Mouse (Mus musculus): ENCODE measurements around the gene Slf2. TPM values are rescaled to one million over a fixed set of nuclear protein-coding genes. Genes with fewer than 3 reads are reported as not detected.

Gene Slf2
- polyA plus RNA-seq, 1 experiment: 20.6 TPM

DNA sequence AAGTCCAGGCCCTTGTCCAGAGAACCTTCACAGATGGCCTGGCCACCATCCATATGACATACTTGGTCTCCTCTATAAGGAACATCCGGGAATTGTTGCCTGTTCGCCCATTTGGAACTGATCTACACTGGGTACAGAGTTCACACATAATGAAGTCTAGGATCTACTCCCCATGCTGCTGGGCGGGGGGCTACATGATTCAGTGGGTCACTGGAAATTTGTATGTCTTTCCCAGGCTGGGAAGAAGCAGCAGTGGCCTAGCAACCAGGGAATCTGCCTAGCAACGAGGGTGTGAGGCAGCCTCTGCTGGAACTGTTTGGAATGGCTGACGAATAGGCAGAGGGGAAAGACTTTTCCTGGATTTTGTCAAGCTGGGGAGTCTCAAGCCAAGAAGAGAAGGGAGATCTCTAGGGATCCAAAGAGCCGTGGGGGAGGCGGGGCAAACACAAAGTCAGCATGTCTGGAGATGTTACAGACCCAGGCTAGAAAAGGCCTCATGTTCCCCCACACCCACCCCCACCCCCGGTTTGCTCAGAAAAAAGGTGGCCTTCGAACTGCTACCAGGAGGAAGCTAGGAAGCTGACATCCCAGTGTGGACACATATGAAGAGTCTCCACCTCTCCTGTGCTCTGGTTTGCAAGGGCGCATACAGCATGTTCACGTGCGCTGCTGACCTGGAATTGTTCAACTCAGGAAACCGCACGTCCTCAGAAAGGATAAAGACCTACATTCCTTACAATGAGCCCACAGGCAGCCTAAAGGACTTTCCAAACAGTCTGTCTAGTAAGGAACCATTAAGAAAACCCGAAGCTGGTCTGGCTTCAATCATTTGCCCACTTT lies 22.9 kb upstream of the Slf2 start:
- TF ChIP-seq CTCF (IDR thresholded peaks at IDR 0.05; ENCODE audit: low read depth, low read length): no peak
- TF ChIP-seq POLR2A (IDR thresholded peaks at IDR 0.05; ENCODE audit: borderline replicate concordance, low read depth, low read length): no peak

GRCm38 (mm10) chr19:44908836-44909460 lies 22.0 kb upstream of the Slf2 start:
- H3K4me1 ChIP-seq (ENCODE audit: control insufficient read depth, insufficient read depth, low read length): no peaks in the 10 kb centered on the region
- no peak overlapping the region for H3K4me3 ChIP-seq (ENCODE audit: insufficient read depth, low read length)
- no peak for TF ChIP-seq CTCF (IDR thresholded peaks at IDR 0.05; ENCODE audit: low read depth, low read length)
- TF ChIP-seq POLR2A (IDR thresholded peaks at IDR 0.05; ENCODE audit: borderline replicate concordance, low read depth, low read length): no peak
- no peak overlapping the region for H3K27ac ChIP-seq (ENCODE audit: insufficient read depth, low read depth, low read length)

More for the DNA sequence above, 22.9 kb upstream of the Slf2 start:
- Histone ChIP-seq H3K4me1 (ENCODE audit: control insufficient read depth, insufficient read depth, low read length) (no peaks in the 10 kb centered on the region), H3K27ac (ENCODE audit: insufficient read depth, low read depth, low read length) (no peak overlapping the region), H3K4me3 (ENCODE audit: insufficient read depth, low read length) (no peak overlapping the region)

- TF ChIP-seq CTCF (IDR thresholded peaks at IDR 0.05; ENCODE audit: low read depth, low read length): no peak
- no peak for TF ChIP-seq POLR2A (IDR thresholded peaks at IDR 0.05; ENCODE audit: borderline replicate concordance, low read depth, low read length)
- Histone ChIP-seq H3K4me1 (ENCODE audit: control insufficient read depth, insufficient read depth, low read length) (no peaks in the 10 kb centered on the region), H3K4me3 (ENCODE audit: insufficient read depth, low read length) (no peak overlapping the region), H3K27ac (ENCODE audit: insufficient read depth, low read depth, low read length) (no peak overlapping the region)
Measured at GRCm38 (mm10) chr19:44914481-44915249, 16.3 kb upstream of the Slf2 start.

GRCm38 (mm10) chr19:44918171-44918570 lies 12.8 kb upstream of the Slf2 start:
- TF ChIP-seq POLR2A (IDR thresholded peaks at IDR 0.05; ENCODE audit: borderline replicate concordance, low read depth, low read length): no peak
- no peak for TF ChIP-seq CTCF (IDR thresholded peaks at IDR 0.05; ENCODE audit: low read depth, low read length)
- no peaks in the 10 kb centered on the region for H3K4me1 ChIP-seq (ENCODE audit: control insufficient read depth, insufficient read depth, low read length)
- H3K27ac ChIP-seq (ENCODE audit: insufficient read depth, low read depth, low read length): no peak overlapping the region
- no peak overlapping the region for H3K4me3 ChIP-seq (ENCODE audit: insufficient read depth, low read length)

DNA sequence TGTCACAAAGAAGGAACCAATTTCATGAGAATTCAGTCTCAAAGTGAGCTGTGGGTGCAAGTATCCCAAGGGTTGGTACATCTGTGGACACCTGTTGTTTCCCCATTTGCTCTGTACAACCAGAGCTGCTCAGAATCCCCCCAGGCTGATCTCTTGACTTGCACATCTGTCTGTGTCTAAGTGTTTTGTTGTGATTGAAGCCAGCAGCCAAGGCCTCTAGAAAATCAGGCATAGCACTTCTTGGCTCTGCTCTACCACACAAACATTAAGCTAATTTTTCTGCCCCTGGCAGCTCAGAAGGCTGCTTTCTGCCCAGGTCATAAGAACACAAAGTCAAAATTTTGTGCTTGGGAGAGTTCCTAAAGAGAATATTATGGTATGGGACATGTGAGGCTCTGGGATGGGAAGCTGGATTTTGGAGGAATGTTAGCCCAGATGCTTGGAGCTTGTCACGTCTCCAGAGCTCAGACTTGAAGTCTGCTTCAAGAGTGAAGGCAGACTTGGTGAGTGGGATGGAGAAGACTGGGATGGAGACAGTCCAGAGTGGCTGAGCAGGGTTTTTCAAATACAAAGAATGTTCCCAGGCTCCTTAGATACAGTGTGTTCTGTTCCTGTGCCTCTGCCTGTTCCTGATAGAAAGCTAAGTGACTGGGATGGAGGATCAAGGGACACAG lies 9.3 kb upstream of the Slf2 start:
- no peak overlapping the region for H3K4me3 ChIP-seq (ENCODE audit: insufficient read depth, low read length)
- TF ChIP-seq CTCF (IDR thresholded peaks at IDR 0.05; ENCODE audit: low read depth, low read length) (no peak), POLR2A (IDR thresholded peaks at IDR 0.05; ENCODE audit: borderline replicate concordance, low read depth, low read length) (no peak)

GRCm38 (mm10) chr19:44922521-44922920 lies 8.4 kb upstream of the Slf2 start:
- Histone ChIP-seq H3K4me3 (ENCODE audit: insufficient read depth, low read length) (no peak overlapping the region), H3K27ac (ENCODE audit: insufficient read depth, low read depth, low read length) (no peak overlapping the region), H3K4me1 (ENCODE audit: control insufficient read depth, insufficient read depth, low read length) (no peaks in the 10 kb centered on the region)
- TF ChIP-seq POLR2A (IDR thresholded peaks at IDR 0.05; ENCODE audit: borderline replicate concordance, low read depth, low read length) (no peak), CTCF (IDR thresholded peaks at IDR 0.05; ENCODE audit: low read depth, low read length) (no peak)

More for the DNA sequence above, 9.3 kb upstream of the Slf2 start:
- H3K4me1 ChIP-seq (ENCODE audit: control insufficient read depth, insufficient read depth, low read length): no peaks in the 10 kb centered on the region
- no peak overlapping the region for H3K27ac ChIP-seq (ENCODE audit: insufficient read depth, low read depth, low read length)

DNA sequence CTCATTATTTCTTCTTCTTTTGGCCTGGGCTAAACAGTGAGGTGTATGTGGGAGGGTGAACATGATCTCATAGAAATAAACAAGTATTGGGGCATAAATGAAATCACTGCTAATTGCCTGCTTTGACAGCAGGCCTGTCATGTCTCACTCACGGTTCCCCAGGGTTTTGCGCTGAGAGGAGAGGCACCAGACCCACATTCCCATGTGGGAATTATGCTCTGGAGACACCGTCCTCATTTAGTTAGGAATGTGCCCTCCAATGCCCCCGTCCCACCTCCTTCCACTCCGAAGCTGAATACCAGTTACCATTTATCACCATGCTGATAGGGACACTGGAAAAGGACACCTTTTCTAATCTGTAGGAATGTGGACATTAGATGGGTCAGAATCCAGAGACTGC lies 6.3 kb upstream of the Slf2 start:
- H3K27ac ChIP-seq (ENCODE audit: insufficient read depth, low read depth, low read length): no peak overlapping the region
- H3K4me1 ChIP-seq (ENCODE audit: control insufficient read depth, insufficient read depth, low read length): 0 out of 2 replicates have a peak, but pooled peaks cover 2% of the 10 kb centered on the region
- TF ChIP-seq CTCF (IDR thresholded peaks at IDR 0.05; ENCODE audit: low read depth, low read length): no peak
- no peak for TF ChIP-seq POLR2A (IDR thresholded peaks at IDR 0.05; ENCODE audit: borderline replicate concordance, low read depth, low read length)
- H3K4me3 ChIP-seq (ENCODE audit: insufficient read depth, low read length): no peak overlapping the region

GRCm38 (mm10) chr19:44926781-44927180 lies 4.2 kb upstream of the Slf2 start:
- H3K4me1 ChIP-seq (ENCODE audit: control insufficient read depth, insufficient read depth, low read length): 0 out of 2 replicates have a peak, but pooled peaks cover 2% of the 10 kb centered on the region
- H3K27ac ChIP-seq (ENCODE audit: insufficient read depth, low read depth, low read length): no peak overlapping the region
- no peak overlapping the region for H3K4me3 ChIP-seq (ENCODE audit: insufficient read depth, low read length)
- TF ChIP-seq POLR2A (IDR thresholded peaks at IDR 0.05; ENCODE audit: borderline replicate concordance, low read depth, low read length) (no peak), CTCF (IDR thresholded peaks at IDR 0.05; ENCODE audit: low read depth, low read length) (no peak)

GRCm38 (mm10) chr19:44927250-44927649 lies 3.7 kb upstream of the Slf2 start:
- Histone ChIP-seq H3K27ac (ENCODE audit: insufficient read depth, low read depth, low read length) (no peak overlapping the region), H3K4me3 (ENCODE audit: insufficient read depth, low read length) (no peak overlapping the region), H3K4me1 (ENCODE audit: control insufficient read depth, insufficient read depth, low read length) (peaks cover 5% of the 10 kb centered on the region; the same call in 1 of the 2 replicates)
- TF ChIP-seq CTCF (IDR thresholded peaks at IDR 0.05; ENCODE audit: low read depth, low read length): no peak
- TF ChIP-seq POLR2A (IDR thresholded peaks at IDR 0.05; ENCODE audit: borderline replicate concordance, low read depth, low read length): no peak
